Mouse (Mus musculus) spleen, adult 2 months (tissue): ENCODE results near the gene Sar1a.

Experiments used
- CTCF ChIP-seq: fragments of 200-500 bp; IDR thresholded peaks from 2 replicates; pipeline ENCODE4 v1.5.1; 2011; ENCODE audit warnings: mild to moderate bottlenecking, inconsistent platforms; ENCODE audit not compliant: insufficient read depth, insufficient read length, insufficient replicate concordance; ENCODE audit errors: extremely low read depth
- POLR2A ChIP-seq: fragments of 200-500 bp; IDR thresholded peaks from 2 replicates; pipeline ENCODE4 v1.6.1; 2011; ENCODE audit warnings: low read depth, low read length, inconsistent platforms

DNA sequence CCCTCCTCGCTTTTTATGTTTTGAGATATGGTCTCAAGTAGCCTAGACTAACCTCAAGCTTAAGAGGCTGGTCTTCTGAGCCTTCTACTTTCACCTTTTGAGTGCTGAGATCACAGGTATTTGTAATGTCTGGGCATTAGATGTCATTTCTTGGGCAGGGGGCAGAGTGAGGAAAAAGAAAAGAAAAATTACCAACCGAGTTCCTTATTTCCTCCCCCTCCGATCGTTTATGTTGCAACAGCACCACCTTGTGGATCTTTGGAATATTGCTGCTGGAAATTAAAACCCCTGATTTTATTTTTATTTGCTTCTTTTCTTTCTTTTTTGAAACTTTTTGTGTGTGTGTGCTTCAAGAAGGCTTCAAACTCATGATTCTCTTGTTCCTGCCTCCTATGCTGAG, 22.1 kb upstream of the Sar1a start:
- TF ChIP-seq CTCF (peak; percentile 34; the same call in 1 of the 2 replicates), POLR2A (no peak)
